17 mouse cellular contexts compared by ENCODE assay signal in genomic region chr17:48028250-48028649, GRCm38 (mm10). TPM values are rescaled to one million over a fixed set of nuclear protein-coding genes. Genes with fewer than 3 reads are reported as not detected.
DNase-seq lines count a peak whose midpoint lies in the region; ATAC-seq and TF ChIP-seq lines count a peak whose summit lies in the region.
"Had no signal": no experiment of that assay in that cellular context is flagged by ENCODE, and none has a peak within 500 bp of the region (broad histone marks: within the 10 kb centered on the region; RNA-seq: fewer than 3 reads in every experiment).

No protein-coding gene starts in this region.

- WGBS in kidney, postnatal 0 days, result 74% methylated on average over 5 of the region's 5 CpGs
- WGBS in embryonic facial prominence, embryonic 11.5 days, result 74% methylated on average over 5 of the region's 5 CpGs
- WGBS in heart, adult 2 months, result 49% methylated on average over 5 of the region's 5 CpGs
- WGBS in intestine, embryonic 16.5 days, result 62% methylated on average over 5 of the region's 5 CpGs
- 74% methylated on average over 5 of the region's 5 CpGs for WGBS in forebrain, postnatal 0 days
- 75% methylated on average over 5 of the region's 5 CpGs for WGBS in hindbrain, embryonic 16.5 days

- no peaks in the 10 kb centered on the region for H3K9me3 ChIP-seq in kidney, postnatal 0 days (replicated peaks; ENCODE audit: low read length)
- H3K9me3 ChIP-seq in embryonic facial prominence, embryonic 11.5 days (replicated peaks; ENCODE audit: control insufficient read depth, low read length), result no peaks in the 10 kb centered on the region
- H3K9me3 ChIP-seq in intestine, embryonic 16.5 days (ENCODE audit: control insufficient read depth, low read length), result no peaks in the 10 kb centered on the region
- no peaks in the 10 kb centered on the region for H3K9me3 ChIP-seq in forebrain, postnatal 0 days (ENCODE audit: low read length)
- H3K9me3 ChIP-seq in hindbrain, embryonic 16.5 days (ENCODE audit: control insufficient read depth, low read length), result no peaks in the 10 kb centered on the region
- H3K9me3 ChIP-seq: liver, embryonic 12.5 days had no signal

- H3K27me3 ChIP-seq in kidney, postnatal 0 days (ENCODE audit: insufficient read depth, low read length), result 0 out of 2 replicates have a peak, but pooled peaks cover 5% of the 10 kb centered on the region
- H3K27me3 ChIP-seq in embryonic facial prominence, embryonic 11.5 days (ENCODE audit: control insufficient read depth, insufficient read depth, low read length), result no peaks in the 10 kb centered on the region
- H3K27me3 ChIP-seq in heart, adult 2 months (ENCODE audit: control insufficient read depth, insufficient read depth, low read length), result no peaks in the 10 kb centered on the region
- 0 out of 2 replicates have a peak, but pooled peaks cover 2% of the 10 kb centered on the region for H3K27me3 ChIP-seq in intestine, embryonic 16.5 days (replicated peaks; ENCODE audit: control insufficient read depth, insufficient read depth, low read length)
- no peaks in the 10 kb centered on the region for H3K27me3 ChIP-seq in forebrain, postnatal 0 days (ENCODE audit: insufficient read depth, low read length)
- H3K27me3 ChIP-seq in hindbrain, embryonic 16.5 days (replicated peaks; ENCODE audit: control insufficient read depth, insufficient read depth, low read length), result peaks cover 17% of the 10 kb centered on the region

- no peak for TF ChIP-seq EP300 in heart, adult 2 months (IDR thresholded peaks at IDR 0.05; ENCODE audit: insufficient read depth, low read depth, low read length)

- intact Hi-C loops in heart, adult 2 months (cut with DNase I), result no loop called here

- no peaks in the 10 kb centered on the region for H3K36me3 ChIP-seq in kidney, postnatal 0 days (ENCODE audit: insufficient read depth, low read length)
- H3K36me3 ChIP-seq in embryonic facial prominence, embryonic 11.5 days (replicated peaks; ENCODE audit: control insufficient read depth, insufficient read depth, low read depth, low read length), result no peaks in the 10 kb centered on the region
- H3K36me3 ChIP-seq in heart, adult 2 months (ENCODE audit: control insufficient read depth, insufficient read depth, low read length), result no peaks in the 10 kb centered on the region
- H3K36me3 ChIP-seq in intestine, embryonic 16.5 days (ENCODE audit: control insufficient read depth, insufficient read depth, low read length), result no peaks in the 10 kb centered on the region
- no peaks in the 10 kb centered on the region for H3K36me3 ChIP-seq in forebrain, postnatal 0 days (ENCODE audit: insufficient read depth)
- no peaks in the 10 kb centered on the region for H3K36me3 ChIP-seq in hindbrain, embryonic 16.5 days (ENCODE audit: control insufficient read depth, insufficient read depth, low read length)
- H3K36me3 ChIP-seq: liver, embryonic 12.5 days had no signal

- peaks cover 13% of the 10 kb centered on the region; the same call in 1 of the 2 replicates for H3K4me1 ChIP-seq in kidney, postnatal 0 days (replicated peaks; ENCODE audit: insufficient read depth, low read length)
- H3K4me1 ChIP-seq in embryonic facial prominence, embryonic 11.5 days (ENCODE audit: control insufficient read depth, insufficient read depth, low read length), result peaks cover 12% of the 10 kb centered on the region
- H3K4me1 ChIP-seq in heart, adult 2 months (ENCODE audit: control insufficient read depth, insufficient read depth, low read length), result peaks cover 4% of the 10 kb centered on the region; the same call in 1 of the 2 replicates
- peaks cover 40% of the 10 kb centered on the region for H3K4me1 ChIP-seq in intestine, embryonic 16.5 days (ENCODE audit: control insufficient read depth, insufficient read depth, low read length)
- peaks cover 17% of the 10 kb centered on the region; the same call in 1 of the 2 replicates for H3K4me1 ChIP-seq in forebrain, postnatal 0 days (ENCODE audit: insufficient read depth)
- peaks cover 17% of the 10 kb centered on the region for H3K4me1 ChIP-seq in hindbrain, embryonic 16.5 days (ENCODE audit: control insufficient read depth, insufficient read depth, low read depth, low read length)

- no peak for TF ChIP-seq CTCF in kidney, postnatal 0 days (IDR thresholded peaks at IDR 0.05; ENCODE audit: low read depth)
- TF ChIP-seq CTCF in heart, adult 2 months (IDR thresholded peaks at IDR 0.05), result no peak
- no peak for TF ChIP-seq CTCF in forebrain, postnatal 0 days (IDR thresholded peaks at IDR 0.05; ENCODE audit: low read depth)

- H3K79me2 ChIP-seq in heart, adult 2 months (replicated peaks; ENCODE audit: control insufficient read depth, insufficient read depth, low read length), result no peaks in the 10 kb centered on the region

- no peak for ATAC-seq in kidney, postnatal 0 days (replicated peaks; ENCODE audit: low FRiP score, low read depth)
- no peak for ATAC-seq in embryonic facial prominence, embryonic 11.5 days (replicated peaks; ENCODE audit: insufficient number of reproducible peaks, low FRiP score, low TSS enrichment, low read depth)
- peak; percentile 30; the same call in 1 of the 2 replicates for ATAC-seq in intestine, embryonic 16.5 days
- ATAC-seq in forebrain, postnatal 0 days, result no peak
- no peak for ATAC-seq in hindbrain, embryonic 16.5 days
- ATAC-seq: activated CD4-positive, CD25-positive, alpha-beta regulatory T cell, adult 4 months; inflammation-experienced regulatory T-cells, adult 6 months; liver, embryonic 12.5 days had no signal

- H3K4me2 ChIP-seq in kidney, postnatal 0 days (ENCODE audit: low read length), result no peak overlapping the region
- H3K4me2 ChIP-seq in embryonic facial prominence, embryonic 11.5 days (ENCODE audit: low read depth, low read length), result no peak overlapping the region
- no peak overlapping the region for H3K4me2 ChIP-seq in intestine, embryonic 16.5 days (ENCODE audit: low read depth, low read length)
- H3K4me2 ChIP-seq in forebrain, postnatal 0 days (ENCODE audit: low read depth), result no peak overlapping the region
- H3K4me2 ChIP-seq in hindbrain, embryonic 16.5 days (ENCODE audit: low read length), result no peak overlapping the region
- H3K4me2 ChIP-seq: liver, embryonic 12.5 days had no signal

- H3K9ac ChIP-seq in kidney, postnatal 0 days (ENCODE audit: low read depth, low read length), result no peak overlapping the region
- no peak overlapping the region for H3K9ac ChIP-seq in embryonic facial prominence, embryonic 11.5 days (replicated peaks; ENCODE audit: low read length)
- H3K9ac ChIP-seq in heart, adult 2 months (ENCODE audit: low read depth, low read length), result no peak overlapping the region
- no peak overlapping the region for H3K9ac ChIP-seq in intestine, embryonic 16.5 days (ENCODE audit: low read depth, low read length)
- no peak overlapping the region for H3K9ac ChIP-seq in forebrain, postnatal 0 days
- no peak overlapping the region for H3K9ac ChIP-seq in hindbrain, embryonic 16.5 days (ENCODE audit: low read depth, low read length)
- H3K9ac ChIP-seq: liver, embryonic 12.5 days had no signal

- no peak overlapping the region for H3K27ac ChIP-seq in kidney, postnatal 0 days
- H3K27ac ChIP-seq in embryonic facial prominence, embryonic 11.5 days (replicated peaks; ENCODE audit: low read depth, low read length), result no peak overlapping the region
- no peak overlapping the region for H3K27ac ChIP-seq in heart, adult 2 months
- H3K27ac ChIP-seq in intestine, embryonic 16.5 days (ENCODE audit: low read length), result no peak overlapping the region
- H3K27ac ChIP-seq in forebrain, postnatal 0 days (ENCODE audit: low read depth, low read length), result no peak overlapping the region
- no peak overlapping the region for H3K27ac ChIP-seq in hindbrain, embryonic 16.5 days (ENCODE audit: low read depth, low read length)
- H3K27ac ChIP-seq: left cerebral cortex, adult 2 months; liver, embryonic 12.5 days had no signal

- peak; percentile 40 for DNase-seq in kidney, postnatal 0 days (ENCODE audit: low spot score)
- DNase-seq in kidney, postnatal 14 days, result no peak
- DNase-seq in embryonic facial prominence, embryonic 11.5 days (ENCODE audit: low spot score), result peak; percentile 28
- peak; percentile 38 to 42 for DNase-seq in heart, adult 2 months
- DNase-seq in embryo, embryonic 11 days, result no peak
- no peak for DNase-seq in forebrain, postnatal 0 days
- DNase-seq: cerebellum, adult 11 months; right cerebral cortex, postnatal 4 days had no signal

- no peak for TF ChIP-seq POLR2A in heart, adult 2 months (IDR thresholded peaks at IDR 0.05; ENCODE audit: insufficient read depth, low read depth, low read length)

- no peak overlapping the region for H3K4me3 ChIP-seq in kidney, postnatal 0 days (replicated peaks; ENCODE audit: low read depth, low read length)
- no peak overlapping the region for H3K4me3 ChIP-seq in embryonic facial prominence, embryonic 11.5 days (ENCODE audit: low read depth, low read length)
- no peak overlapping the region for H3K4me3 ChIP-seq in heart, adult 2 months
- no peak overlapping the region for H3K4me3 ChIP-seq in intestine, embryonic 16.5 days (ENCODE audit: low read length)
- no peak overlapping the region for H3K4me3 ChIP-seq in forebrain, postnatal 0 days (ENCODE audit: low read depth, low read length)
- no peak overlapping the region for H3K4me3 ChIP-seq in hindbrain, embryonic 16.5 days (ENCODE audit: low read length)
- H3K4me3 ChIP-seq: left cerebral cortex, adult 2 months; liver, embryonic 12.5 days had no signal

RNA-seq across cellular contexts. Expression of gene 1700122O11Rik, which starts 9.8 kb away (rescaled TPM):
- not detected in 2 replicates for polyA plus RNA-seq in kidney, postnatal 0 days (2015; fragmentation: Nextera tagmentation; extraction: Ambion mirVana)
- not detected in 2 replicates for polyA plus RNA-seq in embryonic facial prominence, embryonic 11.5 days (2014; fragmentation: Nextera tagmentation; extraction: Ambion mirVana)
- not detected for total RNA-seq in heart, adult 2 months (2021)
- not detected in 2 replicates for polyA plus RNA-seq in heart, adult 2 months (2012; rRNA removed)
- polyA plus RNA-seq in intestine, embryonic 16.5 days (2015; fragmentation: Nextera tagmentation; extraction: Ambion mirVana), result not detected in 2 replicates
- total RNA-seq in forebrain, postnatal 0 days (2014; rRNA removed), result not detected in 2 replicates
- not detected in 2 replicates for polyA plus RNA-seq in forebrain, postnatal 0 days (2015; fragmentation: Nextera tagmentation; extraction: Ambion mirVana)
- polyA plus RNA-seq in hindbrain, embryonic 16.5 days (2015; fragmentation: Nextera tagmentation; extraction: Ambion mirVana), result not detected in 2 replicates
- total RNA-seq: heart, postnatal 36 days; left cerebral cortex, adult 2 months; megakaryocyte-erythroid progenitor cell, adult 5-6 weeks had no signal
- polyA plus RNA-seq: activated CD4-positive, CD25-positive, alpha-beta regulatory T cell, adult 4 months; inflammation-experienced regulatory T-cells, adult 6 months; liver, embryonic 12.5 days; urinary bladder, adult 2 months had no signal

Comparison
In these comparisons a context has a peak if more than half of its experiments do, and no peak if none do; other contexts are left out.
1. DNase-seq: peak in kidney, postnatal 0 days (single experiment), embryonic facial prominence, embryonic 11.5 days (single experiment) and heart, adult 2 months (2 of 2); none in kidney, postnatal 14 days (single experiment), embryo, embryonic 11 days (single experiment) and forebrain, postnatal 0 days (single experiment).